Mouse (Mus musculus) NIH3T3 (cell line): ENCODE results near the gene Emid1.

Source experiments
- DNase-seq: peaks from one replicate; pipeline ENCODE4 v3.0.0-alpha.2; 2012; ENCODE audit warnings: low read depth

Emid1 gene

DNA sequence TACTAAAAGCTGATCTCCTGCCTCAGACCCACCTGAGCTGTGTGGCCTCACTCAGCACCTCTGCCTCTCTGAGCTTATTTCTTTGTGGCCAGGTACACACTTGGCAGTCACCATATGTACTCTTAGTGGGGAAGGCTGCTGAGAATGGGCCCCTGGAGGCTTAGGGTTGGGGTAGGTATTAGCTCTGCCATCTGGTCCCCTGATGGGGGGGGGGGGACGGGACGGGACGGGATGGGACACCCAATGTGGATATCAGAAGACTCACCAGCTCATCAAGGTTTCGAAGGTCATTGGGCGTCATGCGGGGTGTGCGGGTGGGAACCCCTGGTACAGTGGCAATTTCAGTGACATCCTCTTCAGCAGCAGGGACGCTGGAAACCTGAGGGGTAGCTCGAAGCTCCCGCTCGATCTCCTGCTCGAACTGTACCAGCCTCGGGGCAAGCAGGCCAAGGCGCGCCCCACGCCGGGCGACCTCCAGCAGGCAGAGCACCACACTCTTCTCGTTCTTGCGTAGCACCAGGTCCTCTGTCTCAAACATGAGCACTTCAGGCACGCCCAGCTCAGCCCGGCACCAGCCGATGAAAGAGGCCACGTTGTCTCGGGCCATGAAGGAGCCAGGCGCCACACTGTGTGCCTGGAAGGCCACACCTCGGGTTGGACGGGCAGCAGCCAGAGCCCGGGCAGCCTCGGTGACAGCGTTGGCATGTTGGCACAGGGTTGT lies 88.3 kb downstream of the Emid1 start:
- DNase-seq: no peak

DNA sequence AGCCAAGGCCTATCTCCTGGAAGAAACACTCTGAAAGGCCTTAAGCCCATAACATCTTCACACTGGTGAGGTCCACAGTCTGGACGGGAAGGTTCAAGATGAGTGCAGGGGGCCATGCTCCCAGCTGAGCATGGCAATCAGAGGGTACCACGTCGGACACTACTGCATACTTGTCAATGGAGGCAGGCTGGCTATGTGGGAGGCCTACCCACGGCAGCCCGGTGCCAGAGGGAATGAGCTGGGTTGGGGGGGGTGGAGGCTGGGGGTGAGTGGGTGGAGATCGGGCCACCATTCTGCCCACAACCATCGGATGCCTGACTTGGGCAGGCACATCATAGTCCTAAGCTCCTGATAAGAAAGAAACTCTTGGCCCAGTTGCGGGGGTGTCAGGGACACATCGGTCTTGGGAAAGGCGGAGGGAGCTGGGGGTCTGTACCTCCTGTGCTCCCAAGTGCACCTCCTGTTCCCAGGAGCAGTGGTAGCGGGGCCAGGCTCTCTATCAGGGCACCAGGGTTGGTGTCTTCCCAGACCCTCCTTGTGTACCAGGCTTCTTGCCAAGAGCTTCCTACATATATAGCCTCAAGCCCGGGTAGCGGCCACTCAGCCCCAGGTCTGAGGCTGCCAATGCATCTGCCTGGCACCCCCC lies 89.1 kb downstream of the Emid1 start:
- no peak for DNase-seq

DNA sequence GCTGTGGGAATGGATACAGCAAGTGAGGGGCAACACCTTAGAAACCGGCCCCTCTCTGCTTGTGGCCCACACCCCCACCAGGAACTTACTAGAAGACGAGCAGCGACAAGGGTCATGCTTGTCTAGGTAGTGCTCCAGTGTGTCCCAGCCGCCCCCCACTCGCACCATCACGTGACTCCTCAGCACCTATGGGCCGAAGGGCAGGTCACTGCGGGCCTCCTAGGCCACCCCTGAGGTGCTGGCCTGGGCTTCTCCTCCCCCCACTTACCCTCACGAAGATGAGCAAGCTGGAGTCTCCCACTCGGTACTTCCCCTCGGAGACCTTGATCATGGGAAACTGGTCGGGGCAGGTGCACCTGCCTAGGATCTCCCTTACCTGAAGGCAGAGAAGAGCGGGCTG lies 89.7 kb downstream of the Emid1 start:
- DNase-seq: no peak

DNA sequence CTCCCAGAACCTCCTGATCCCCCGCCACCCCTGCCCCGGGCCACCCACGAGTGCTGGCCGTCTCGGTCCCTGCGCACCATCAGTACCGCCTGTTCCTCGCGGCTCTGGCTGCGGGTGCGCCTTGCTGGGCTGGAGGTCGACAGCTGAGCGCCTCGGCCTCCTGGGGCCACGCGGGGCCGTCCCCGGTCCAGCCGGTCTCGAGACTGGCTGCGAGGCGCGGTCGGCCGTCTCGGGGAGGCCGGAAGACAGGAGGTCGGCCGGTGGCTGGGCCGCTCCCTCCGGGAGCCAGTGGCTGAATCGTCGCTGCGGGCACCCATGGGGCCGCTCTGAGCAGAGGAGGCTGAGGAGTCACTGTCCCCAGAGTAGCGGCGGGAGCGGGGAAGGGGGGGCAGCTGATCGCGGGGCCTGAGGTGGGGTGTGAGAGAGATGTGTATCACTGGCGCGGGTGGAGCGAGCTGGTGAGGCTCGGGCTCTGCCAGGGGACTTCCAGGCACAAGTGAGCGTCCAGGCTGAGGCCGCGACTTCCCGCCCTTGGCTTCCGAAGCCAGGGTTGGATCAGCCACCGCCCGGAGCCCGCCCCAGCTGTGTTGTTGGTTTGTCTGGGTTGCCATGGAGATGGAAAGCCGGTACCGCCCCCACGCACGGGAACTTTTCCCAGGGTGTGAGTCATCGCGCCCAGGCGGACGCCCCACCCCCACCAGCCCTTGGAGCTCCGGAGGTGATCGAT lies 90.5 kb downstream of the Emid1 start:
- peak; percentile 90 for DNase-seq

DNA sequence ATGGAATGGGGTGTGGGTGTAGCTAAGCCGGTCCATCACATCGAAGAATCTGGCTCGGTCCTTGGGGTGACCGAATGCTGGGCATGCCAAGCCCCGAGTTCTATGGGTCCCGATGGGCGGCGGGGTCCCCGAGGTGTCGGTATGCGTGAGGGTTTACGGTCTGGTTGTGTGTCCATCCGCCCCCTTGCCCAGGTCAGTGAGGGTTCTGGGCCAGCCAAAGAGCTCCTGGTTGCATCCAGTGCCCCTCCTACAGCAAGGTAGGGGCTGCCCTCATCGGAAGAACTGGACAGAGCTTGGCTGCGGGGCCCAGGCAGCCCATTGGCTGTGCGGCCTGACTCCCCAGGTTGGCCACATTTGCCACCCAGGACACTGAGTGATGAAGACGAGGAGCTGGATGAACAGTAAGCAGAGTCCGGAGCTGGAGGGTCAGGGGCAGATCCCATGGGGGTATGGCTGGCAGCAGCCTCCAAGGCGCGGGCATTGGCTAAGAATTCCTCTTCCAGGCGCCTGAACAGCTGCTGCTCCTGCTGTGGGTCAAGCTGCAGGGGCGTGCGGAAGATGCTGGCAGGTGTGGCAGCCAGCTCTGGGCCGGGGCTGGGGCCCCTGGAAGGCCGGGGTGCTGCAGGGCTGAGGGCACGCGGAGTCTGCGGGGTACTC lies 91.2 kb downstream of the Emid1 start:
- DNase-seq: no peak

DNA sequence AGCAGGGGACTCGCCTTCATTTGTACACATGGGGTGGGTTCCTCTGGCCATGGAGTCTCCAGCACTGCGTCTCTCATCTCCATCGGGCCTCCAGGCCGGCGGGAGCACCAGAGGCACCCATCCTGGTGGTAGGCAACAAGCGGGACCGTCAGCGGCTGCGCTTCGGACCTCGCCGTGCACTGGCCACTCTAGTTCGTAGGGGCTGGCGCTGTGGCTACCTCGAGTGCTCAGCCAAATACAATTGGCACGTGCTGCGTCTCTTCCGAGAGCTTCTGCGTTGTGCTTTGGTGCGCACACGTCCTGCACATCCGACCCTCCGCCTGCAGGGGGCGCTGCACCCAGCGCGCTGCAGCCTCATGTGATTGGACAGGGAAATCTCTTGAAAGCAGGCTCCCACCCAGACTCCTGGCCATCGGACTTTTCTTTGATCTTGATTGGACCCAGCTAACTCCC lies 92.3 kb downstream of the Emid1 start:
- no peak for DNase-seq

DNA sequence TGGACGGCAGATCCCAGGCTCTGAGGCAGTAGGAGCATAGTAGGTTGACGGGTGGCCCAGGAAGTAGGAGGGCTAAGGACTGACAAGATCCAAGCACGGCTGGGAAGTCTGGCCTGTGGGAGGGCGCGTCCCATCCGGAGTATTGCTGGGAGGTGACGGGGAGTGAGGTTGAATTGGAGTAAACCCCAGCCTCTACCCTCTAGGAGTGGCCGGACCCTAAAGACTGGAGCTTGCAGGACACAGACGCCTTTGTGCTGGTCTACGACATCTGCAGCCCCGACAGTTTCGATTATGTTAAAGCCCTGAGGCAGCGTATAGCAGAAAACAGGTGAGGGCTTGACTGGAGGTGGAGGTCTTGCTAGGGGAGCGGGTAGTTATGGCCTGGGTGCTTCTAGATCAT lies 92.8 kb downstream of the Emid1 start:
- no peak for DNase-seq

DNA sequence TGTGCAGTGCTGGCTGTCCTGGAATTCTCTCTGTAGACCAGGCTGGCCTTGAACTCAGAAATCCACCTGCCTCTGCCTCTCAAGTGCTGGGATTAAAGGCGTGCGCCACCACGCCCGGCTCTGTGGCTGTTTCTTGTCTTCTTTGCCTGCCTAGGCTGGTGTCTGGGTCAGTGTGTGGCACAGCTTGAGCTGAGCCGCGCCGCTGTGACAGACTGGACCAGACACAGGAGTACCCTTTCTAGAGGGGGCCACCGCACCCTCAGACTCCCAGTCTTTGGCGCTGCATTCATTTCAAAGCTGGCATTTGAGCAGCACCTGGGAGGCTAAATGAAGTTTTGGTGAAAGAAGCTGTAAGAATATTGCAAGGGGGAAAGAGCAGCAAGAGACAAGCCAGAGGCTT lies 93.3 kb downstream of the Emid1 start:
- DNase-seq: no peak

DNA sequence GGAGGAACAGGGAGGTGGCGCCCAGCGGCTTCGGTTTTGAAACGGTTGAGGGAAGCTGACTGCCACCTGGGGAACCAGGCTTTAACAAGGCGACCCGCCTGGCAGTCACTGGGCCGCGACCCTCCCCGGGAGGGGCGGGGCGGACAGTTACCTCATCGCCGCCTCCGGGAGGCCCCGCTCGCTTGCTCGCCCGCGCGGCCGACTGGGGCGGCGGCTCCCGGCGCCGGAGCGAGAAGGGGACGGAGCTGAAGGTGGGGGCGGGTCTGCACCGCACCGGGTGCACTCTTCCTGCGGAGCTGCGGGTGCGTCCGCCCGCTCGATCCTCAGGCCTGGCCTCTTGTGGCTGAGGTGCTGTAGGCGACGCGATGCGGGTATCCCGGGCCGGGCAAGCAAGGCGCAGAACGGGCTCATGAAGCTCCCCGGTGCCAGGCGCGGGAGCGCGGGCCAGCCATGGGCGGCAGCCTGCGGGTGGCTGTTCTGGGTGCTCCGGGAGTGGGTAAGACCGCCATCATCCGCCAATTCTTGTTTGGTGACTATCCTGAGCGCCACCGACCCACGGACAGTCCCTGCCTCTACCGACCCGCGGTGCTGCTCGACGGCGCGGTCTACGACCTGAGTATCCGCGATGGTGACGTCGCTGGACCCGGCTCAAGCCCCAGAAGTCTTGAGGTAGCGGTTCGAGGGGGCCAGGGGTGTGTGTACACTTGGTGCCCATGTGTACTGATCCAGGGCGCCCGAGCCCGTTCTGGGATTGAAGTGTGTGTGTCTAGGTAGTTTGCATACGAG lies 94.0 kb downstream of the Emid1 start, which contains the start of gene Rasl10a:
Rasl10a (plus strand) TSS at position 273 of the 786 bp plus-strand sequence.
- DNase-seq: no peak

DNA sequence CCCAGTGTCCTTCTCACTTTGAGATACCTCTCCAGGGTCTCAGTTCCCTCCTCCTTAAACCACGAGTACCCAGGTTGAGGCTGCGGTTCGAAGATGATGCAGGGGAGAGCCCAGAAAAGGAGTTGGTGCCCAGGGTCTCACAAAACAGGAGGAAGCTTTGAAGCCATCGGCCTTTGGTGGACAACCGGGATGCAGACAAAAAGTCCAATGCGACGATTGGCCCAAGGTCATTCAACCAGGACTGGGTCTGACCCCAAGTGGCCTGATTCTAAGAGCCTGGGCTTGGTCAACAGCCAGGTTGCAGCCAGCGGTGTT lies 94.6 kb downstream of the Emid1 start:
- DNase-seq: no peak

DNA sequence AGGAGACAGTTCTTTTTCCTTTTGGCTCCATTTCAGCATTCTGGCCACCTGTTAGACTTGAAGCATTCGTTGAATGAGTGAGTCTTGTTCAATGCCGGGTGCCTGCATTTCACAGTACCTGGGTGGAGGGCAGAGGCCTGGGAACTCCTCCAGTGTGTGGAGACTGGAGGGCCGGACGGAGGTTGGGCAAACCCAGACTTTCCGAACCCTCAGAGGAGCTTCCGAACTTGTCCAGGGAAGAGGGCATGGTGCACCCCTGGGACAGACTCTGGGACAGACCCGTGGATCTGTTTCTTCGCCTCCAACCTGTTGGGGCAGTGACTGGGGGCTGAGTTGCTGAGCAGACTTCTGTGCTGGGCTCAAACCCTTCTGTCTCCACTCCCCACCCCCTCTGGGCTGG lies 95.0 kb downstream of the Emid1 start:
- DNase-seq: no peak
